Mouse (Mus musculus): ENCODE measurements at regions not wholly inside any gene's neighbourhood (a gene's known extent, or its start where the extent isn't known, plus 50 kb on each side); places are given as distances from the start of the nearest gene placed in this dataset.
A peak's percentile ranks its signal among the peaks of the same experiment; 100 is the strongest.

- H3K27ac ChIP-seq (replicated peaks; ENCODE audit: low read depth, low read length) = peak overlapping the region; percentile 9; the same call in 1 of the 2 replicates
- H3K36me3 ChIP-seq (ENCODE audit: control insufficient read depth, insufficient read depth, low read length) = no peaks in the 10 kb centered on the region
- no peaks in the 10 kb centered on the region for H3K9me3 ChIP-seq (ENCODE audit: control insufficient read depth, low read length)
- H3K4me2 ChIP-seq (ENCODE audit: low read depth, severe bottlenecking) = no peak overlapping the region; the same call in 1 of the 2 replicates
- no peak overlapping the region for H3K4me3 ChIP-seq (ENCODE audit: low read depth, low read length)
- no peak for ATAC-seq (ENCODE audit: insufficient number of reproducible peaks, low FRiP score, low TSS enrichment, low read depth)
- H3K9ac ChIP-seq (ENCODE audit: low read length) = no peak overlapping the region
- DNase-seq (ENCODE audit: low spot score) = no peak
- 51% methylated on average over 4 of the region's 4 CpGs for WGBS
- no peaks in the 10 kb centered on the region for H3K27me3 ChIP-seq (ENCODE audit: control insufficient read depth, insufficient read depth, low read length)
- H3K4me1 ChIP-seq (ENCODE audit: control insufficient read depth, insufficient read depth, low read length) = 0 out of 2 replicates have a peak, but pooled peaks cover 7% of the 10 kb centered on the region
These were observed 157.0 kb downstream of the Tomm20 start for GRCm38 (mm10) chr8:126788669-126789068.

- no peak overlapping the region for H3K27ac ChIP-seq (replicated peaks; ENCODE audit: low read depth, low read length)
- no peaks in the 10 kb centered on the region for H3K36me3 ChIP-seq (ENCODE audit: control insufficient read depth, insufficient read depth, low read length)
- H3K9ac ChIP-seq (ENCODE audit: low read length) = no peak overlapping the region
- no peaks in the 10 kb centered on the region for H3K9me3 ChIP-seq (ENCODE audit: control insufficient read depth, low read length)
- 0 out of 2 replicates have a peak, but pooled peaks cover 7% of the 10 kb centered on the region for H3K4me1 ChIP-seq (ENCODE audit: control insufficient read depth, insufficient read depth, low read length)
- ATAC-seq (ENCODE audit: insufficient number of reproducible peaks, low FRiP score, low TSS enrichment, low read depth) (no peak), DNase-seq (ENCODE audit: low spot score) (no peak)
- 74% methylated on average over 7 of the region's 8 CpGs for WGBS
- no peak overlapping the region for H3K4me2 ChIP-seq (ENCODE audit: low read depth, severe bottlenecking)
- no peak overlapping the region for H3K4me3 ChIP-seq (ENCODE audit: low read depth, low read length)
- H3K27me3 ChIP-seq (ENCODE audit: control insufficient read depth, insufficient read depth, low read length) = no peaks in the 10 kb centered on the region
These were observed 158.2 kb downstream of the Tomm20 start for GRCm38 (mm10) chr8:126787398-126787797.

DNA sequence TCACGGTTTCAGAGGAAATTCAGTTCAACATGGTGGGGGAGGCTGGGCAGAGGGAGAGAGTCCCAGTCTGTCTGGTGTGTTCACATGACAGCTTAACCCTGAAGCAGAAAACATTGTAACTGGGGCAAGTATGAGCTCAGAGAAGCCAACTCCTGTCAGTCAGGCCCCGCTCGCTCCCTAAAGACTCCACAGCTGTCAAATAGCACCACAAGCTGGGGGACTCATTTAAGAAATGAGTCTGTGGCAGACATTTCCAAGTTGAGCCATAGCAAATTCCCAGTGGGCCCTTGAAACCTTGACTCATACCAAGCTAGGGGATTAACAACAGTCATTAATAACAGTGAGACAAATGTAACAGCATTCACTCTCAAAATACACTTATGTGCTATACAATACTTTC, 160.4 kb downstream of the Tomm20 start:
- no peak for ATAC-seq (ENCODE audit: insufficient number of reproducible peaks, low FRiP score, low TSS enrichment, low read depth)
- H3K4me3 ChIP-seq (ENCODE audit: low read depth, low read length) = no peak overlapping the region
- no peak overlapping the region for H3K9ac ChIP-seq (ENCODE audit: low read length)
- no peaks in the 10 kb centered on the region for H3K36me3 ChIP-seq (ENCODE audit: control insufficient read depth, insufficient read depth, low read length)
- H3K27me3 ChIP-seq (ENCODE audit: control insufficient read depth, insufficient read depth, low read length) = no peaks in the 10 kb centered on the region
- no peak overlapping the region for H3K27ac ChIP-seq (replicated peaks; ENCODE audit: low read depth, low read length)
- DNase-seq (ENCODE audit: low spot score) = no peak
- H3K4me2 ChIP-seq (ENCODE audit: low read depth, severe bottlenecking) = no peak overlapping the region
- 89% methylated on average over 3 of the region's 3 CpGs for WGBS
- H3K4me1 ChIP-seq (ENCODE audit: control insufficient read depth, insufficient read depth, low read length) = 0 out of 2 replicates have a peak, but pooled peaks cover 7% of the 10 kb centered on the region
- no peaks in the 10 kb centered on the region for H3K9me3 ChIP-seq (ENCODE audit: control insufficient read depth, low read length)

- DNase-seq (ENCODE audit: low spot score) (no peak), ATAC-seq (ENCODE audit: insufficient number of reproducible peaks, low FRiP score, low TSS enrichment, low read depth) (no peak)
- no peak overlapping the region for H3K9ac ChIP-seq (ENCODE audit: low read length)
- no peaks in the 10 kb centered on the region for H3K9me3 ChIP-seq (ENCODE audit: control insufficient read depth, low read length)
- WGBS = 89% methylated on average over 4 of the region's 4 CpGs
- no peaks in the 10 kb centered on the region for H3K36me3 ChIP-seq (ENCODE audit: control insufficient read depth, insufficient read depth, low read length)
- no peak overlapping the region for H3K27ac ChIP-seq (replicated peaks; ENCODE audit: low read depth, low read length)
- H3K4me3 ChIP-seq (ENCODE audit: low read depth, low read length) = no peak overlapping the region
- H3K27me3 ChIP-seq (ENCODE audit: control insufficient read depth, insufficient read depth, low read length) = no peaks in the 10 kb centered on the region
- H3K4me2 ChIP-seq (ENCODE audit: low read depth, severe bottlenecking) = no peak overlapping the region
- H3K4me1 ChIP-seq (ENCODE audit: control insufficient read depth, insufficient read depth, low read length) = 0 out of 2 replicates have a peak, but pooled peaks cover 7% of the 10 kb centered on the region
These were observed 161.0 kb downstream of the Tomm20 start for GRCm38 (mm10) chr8:126784604-126785003.

GRCm38 (mm10) chr8:126783703-126784440, 161.8 kb downstream of the Tomm20 start:
- Histone ChIP-seq H3K9ac (ENCODE audit: low read length) (no peak overlapping the region), H3K4me1 (ENCODE audit: control insufficient read depth, insufficient read depth, low read length) (0 out of 2 replicates have a peak, but pooled peaks cover 2% of the 10 kb centered on the region), H3K4me2 (ENCODE audit: low read depth, severe bottlenecking) (no peak overlapping the region), H3K4me3 (ENCODE audit: low read depth, low read length) (no peak overlapping the region), H3K9me3 (ENCODE audit: control insufficient read depth, low read length) (no peaks in the 10 kb centered on the region), H3K27me3 (ENCODE audit: control insufficient read depth, insufficient read depth, low read length) (no peaks in the 10 kb centered on the region), H3K27ac (replicated peaks; ENCODE audit: low read depth, low read length) (no peak overlapping the region), H3K36me3 (ENCODE audit: control insufficient read depth, insufficient read depth, low read length) (no peaks in the 10 kb centered on the region)
- no peak for DNase-seq (ENCODE audit: low spot score)
- 75% methylated on average over 12 of the region's 12 CpGs for WGBS
- ATAC-seq (ENCODE audit: insufficient number of reproducible peaks, low FRiP score, low TSS enrichment, low read depth) = no peak

DNA sequence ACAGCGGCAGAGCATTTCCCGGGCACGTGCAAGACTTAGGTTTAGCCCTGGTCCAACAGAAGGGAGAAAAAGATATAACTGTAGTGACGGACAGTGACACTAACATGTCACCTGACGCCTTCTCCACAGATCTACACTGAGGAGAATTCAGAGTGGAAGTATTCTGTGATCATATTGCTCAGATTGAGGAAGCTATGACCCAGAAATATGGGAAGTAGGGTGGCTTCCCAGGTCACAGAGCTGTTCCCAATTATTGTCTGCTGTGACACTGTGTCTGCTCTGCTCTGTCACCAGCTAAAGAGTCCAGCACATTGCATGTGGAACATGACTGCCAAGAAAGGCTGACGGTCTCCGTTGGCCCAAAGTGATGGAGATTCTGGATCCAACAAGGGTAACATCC, 167.0 kb downstream of the Tomm20 start:
- H3K9me3 ChIP-seq (ENCODE audit: control insufficient read depth, low read length) = no peaks in the 10 kb centered on the region
- no peaks in the 10 kb centered on the region for H3K27me3 ChIP-seq (ENCODE audit: control insufficient read depth, insufficient read depth, low read length)
- DNase-seq (ENCODE audit: low spot score) (no peak), ATAC-seq (ENCODE audit: insufficient number of reproducible peaks, low FRiP score, low TSS enrichment, low read depth) (no peak)
- no peaks in the 10 kb centered on the region for H3K36me3 ChIP-seq (ENCODE audit: control insufficient read depth, insufficient read depth, low read length)
- H3K4me3 ChIP-seq (ENCODE audit: low read depth, low read length) = no peak overlapping the region
- no peak overlapping the region for H3K4me2 ChIP-seq (ENCODE audit: low read depth, severe bottlenecking)
- no peak overlapping the region for H3K27ac ChIP-seq (replicated peaks; ENCODE audit: low read depth, low read length)
- WGBS = 91% methylated on average over 7 of the region's 7 CpGs
- H3K4me1 ChIP-seq (ENCODE audit: control insufficient read depth, insufficient read depth, low read length) = no peaks in the 10 kb centered on the region
- H3K9ac ChIP-seq (ENCODE audit: low read length) = no peak overlapping the region

GRCm38 (mm10) chr8:126778131-126778530, 167.5 kb downstream of the Tomm20 start:
- WGBS = 92% methylated on average over 7 of the region's 7 CpGs
- no peak overlapping the region for H3K4me2 ChIP-seq (ENCODE audit: low read depth, severe bottlenecking)
- no peaks in the 10 kb centered on the region for H3K27me3 ChIP-seq (ENCODE audit: control insufficient read depth, insufficient read depth, low read length)
- no peak overlapping the region for H3K27ac ChIP-seq (replicated peaks; ENCODE audit: low read depth, low read length)
- no peaks in the 10 kb centered on the region for H3K4me1 ChIP-seq (ENCODE audit: control insufficient read depth, insufficient read depth, low read length)
- no peaks in the 10 kb centered on the region for H3K9me3 ChIP-seq (ENCODE audit: control insufficient read depth, low read length)
- DNase-seq (ENCODE audit: low spot score) (no peak), ATAC-seq (ENCODE audit: insufficient number of reproducible peaks, low FRiP score, low TSS enrichment, low read depth) (no peak)
- no peak overlapping the region for H3K9ac ChIP-seq (ENCODE audit: low read length)
- no peak overlapping the region for H3K4me3 ChIP-seq (ENCODE audit: low read depth, low read length)
- no peaks in the 10 kb centered on the region for H3K36me3 ChIP-seq (ENCODE audit: control insufficient read depth, insufficient read depth, low read length)

GRCm38 (mm10) chr8:126776605-126777469, 168.8 kb downstream of the Tomm20 start:
- Histone ChIP-seq H3K9ac (ENCODE audit: low read length) (no peak overlapping the region), H3K4me2 (ENCODE audit: low read depth, severe bottlenecking) (no peak overlapping the region), H3K27ac (replicated peaks; ENCODE audit: low read depth, low read length) (no peak overlapping the region), H3K36me3 (ENCODE audit: control insufficient read depth, insufficient read depth, low read length) (no peaks in the 10 kb centered on the region), H3K9me3 (ENCODE audit: control insufficient read depth, low read length) (no peaks in the 10 kb centered on the region), H3K27me3 (ENCODE audit: control insufficient read depth, insufficient read depth, low read length) (no peaks in the 10 kb centered on the region), H3K4me1 (ENCODE audit: control insufficient read depth, insufficient read depth, low read length) (no peaks in the 10 kb centered on the region), H3K4me3 (ENCODE audit: low read depth, low read length) (no peak overlapping the region)
- WGBS = 90% methylated on average over 11 of the region's 11 CpGs
- ATAC-seq (ENCODE audit: insufficient number of reproducible peaks, low FRiP score, low TSS enrichment, low read depth) (no peak), DNase-seq (ENCODE audit: low spot score) (no peak)
